ENCODE assay signal across 12 mouse cellular contexts in the genomic region with DNA sequence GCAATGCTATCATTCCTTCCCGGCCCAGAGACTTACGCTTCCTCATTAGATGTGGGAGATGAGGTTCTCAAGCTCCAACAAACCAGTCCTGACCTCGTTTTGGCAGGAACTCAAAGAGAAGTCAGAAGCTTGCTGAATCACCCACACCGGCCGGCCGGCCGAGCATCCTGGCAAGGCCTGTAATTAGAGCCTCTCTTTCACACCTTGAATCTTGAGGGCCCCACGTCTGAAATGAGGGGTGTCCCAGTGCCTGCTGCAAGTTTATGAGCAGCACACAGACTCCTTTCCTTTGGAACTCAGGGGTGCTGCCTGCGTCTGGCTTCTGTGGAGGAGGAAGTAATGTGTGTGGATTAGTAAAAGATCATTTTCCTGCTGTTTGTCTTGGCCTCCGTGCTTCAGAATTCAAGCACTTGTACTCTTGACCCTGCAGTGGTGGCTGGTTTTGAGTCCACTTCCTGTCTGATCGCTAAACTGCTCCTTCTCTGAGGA. TPM values are rescaled to one million over a fixed set of nuclear protein-coding genes. Genes with fewer than 3 reads are reported as not detected.
A peak's percentile ranks its signal among the peaks of the same experiment; 100 is the strongest.
DNase-seq lines count a peak whose midpoint lies in the region; ATAC-seq lines count a peak whose summit lies in the region.
"Had no signal": no experiment of that assay in that cellular context is flagged by ENCODE, and none has a peak within 500 bp of the region (broad histone marks: within the 10 kb centered on the region; RNA-seq: fewer than 3 reads in every experiment).

No protein-coding gene starts in this region.

- no peak overlapping the region for H3K4me3 ChIP-seq in heart, embryonic 11.5 days (ENCODE audit: low read depth, low read length)
- no peak overlapping the region for H3K4me3 ChIP-seq in intestine, embryonic 15.5 days (replicated peaks)
- H3K4me3 ChIP-seq: forebrain, embryonic 15.5 days; neural tube, embryonic 12.5 days had no signal

- H3K36me3 ChIP-seq in heart, embryonic 11.5 days (ENCODE audit: control insufficient read depth, insufficient read depth, low read length), result no peaks in the 10 kb centered on the region
- no peaks in the 10 kb centered on the region for H3K36me3 ChIP-seq in intestine, embryonic 15.5 days
- H3K36me3 ChIP-seq: forebrain, embryonic 15.5 days; neural tube, embryonic 12.5 days had no signal

- no peak for ATAC-seq in heart, embryonic 11.5 days (replicated peaks; ENCODE audit: insufficient number of reproducible peaks, low FRiP score, low TSS enrichment)
- ATAC-seq in intestine, embryonic 15.5 days, result peak; percentile 74
- no peak for ATAC-seq in monocyte, adult 5-6 weeks (replicated peaks; ENCODE audit: insufficient number of reproducible peaks, low FRiP score, low TSS enrichment, poor library complexity, severe bottlenecking)
- ATAC-seq: forebrain, embryonic 15.5 days had no signal

- peak overlapping the region; percentile 24; the same call in 1 of the 2 replicates for H3K4me2 ChIP-seq in heart, embryonic 11.5 days
- 0 out of 2 replicates have a peak overlapping the region, but pooled peaks have one; percentile 0 for H3K4me2 ChIP-seq in intestine, embryonic 15.5 days (replicated peaks)
- H3K4me2 ChIP-seq: forebrain, embryonic 15.5 days; neural tube, embryonic 12.5 days had no signal

- H3K27me3 ChIP-seq in heart, embryonic 11.5 days (ENCODE audit: control insufficient read depth, insufficient read depth, low read length), result no peaks in the 10 kb centered on the region
- H3K27me3 ChIP-seq in intestine, embryonic 15.5 days (replicated peaks), result no peaks in the 10 kb centered on the region
- H3K27me3 ChIP-seq: forebrain, embryonic 15.5 days; neural tube, embryonic 12.5 days had no signal

- no peak overlapping the region for H3K27ac ChIP-seq in heart, embryonic 11.5 days (ENCODE audit: low read depth, low read length)
- peak overlapping the region; percentile 19; the same call in 1 of the 2 replicates for H3K27ac ChIP-seq in intestine, embryonic 15.5 days
- H3K27ac ChIP-seq: forebrain, embryonic 15.5 days; neural tube, embryonic 12.5 days had no signal

- 37% methylated on average over 11 of the region's 11 CpGs for WGBS in heart, embryonic 11.5 days (ENCODE audit: insufficient replicate concordance)
- WGBS in intestine, embryonic 15.5 days, result 15% methylated on average over 11 of the region's 11 CpGs

- no peak for DNase-seq in heart, adult 8-10 months (ENCODE audit: low spot score)
- peak; percentile 30 to 53 for DNase-seq in kidney, postnatal 4 days
- DNase-seq in lung, postnatal 36 days, result peak; percentile 54
- no peak for DNase-seq in layer of hippocampus, adult 11-12 months (ENCODE audit: low spot score)
- no peak for DNase-seq in thymus, postnatal 0 days (ENCODE audit: low spot score)
- DNase-seq: heart, postnatal 36 days had no signal

- no peaks in the 10 kb centered on the region for H3K9me3 ChIP-seq in heart, embryonic 11.5 days (replicated peaks; ENCODE audit: control insufficient read depth, low read length)
- H3K9me3 ChIP-seq in intestine, embryonic 15.5 days, result no peaks in the 10 kb centered on the region
- H3K9me3 ChIP-seq: forebrain, embryonic 15.5 days; neural tube, embryonic 12.5 days had no signal

- no peaks in the 10 kb centered on the region; the same call in 1 of the 2 replicates for H3K4me1 ChIP-seq in heart, embryonic 11.5 days (ENCODE audit: control insufficient read depth, insufficient read depth, low read length)
- H3K4me1 ChIP-seq in intestine, embryonic 15.5 days (replicated peaks), result peaks cover 11% of the 10 kb centered on the region; the same call in 1 of the 2 replicates
- H3K4me1 ChIP-seq: forebrain, embryonic 15.5 days; neural tube, embryonic 12.5 days had no signal

- no peak overlapping the region for H3K9ac ChIP-seq in heart, embryonic 11.5 days (ENCODE audit: low read depth, low read length)
- no peak overlapping the region for H3K9ac ChIP-seq in intestine, embryonic 15.5 days
- H3K9ac ChIP-seq: forebrain, embryonic 15.5 days; neural tube, embryonic 12.5 days had no signal

RNA-seq across cellular contexts. Expression of a gene that starts 20.3 kb away (rescaled TPM):
- 0.96 and 1.2 TPM in 2 replicates for polyA plus RNA-seq in heart, embryonic 11.5 days (2014; fragmentation: Nextera tagmentation; extraction: Ambion mirVana)
- not detected for total RNA-seq in heart, adult 8-10 months (2022)
- 5.6 and 6.5 TPM in 2 replicates for polyA plus RNA-seq in intestine, embryonic 15.5 days (2015; fragmentation: Nextera tagmentation; extraction: Ambion mirVana)
- 8.2 to 9.6 TPM (median 9.0 TPM) in 3 replicates for total RNA-seq in monocyte, adult 5-6 weeks (2017)
- 3.7 and 4.7 TPM in 2 replicates for polyA plus RNA-seq in thymus, postnatal 0 days (2015; fragmentation: Nextera tagmentation; extraction: Ambion mirVana)
- total RNA-seq: heart, postnatal 36 days; megakaryocyte progenitor cell, adult 5-6 weeks had no signal

RNA-seq across cellular contexts. Expression of a gene that starts 26.3 kb away (rescaled TPM):
- polyA plus RNA-seq in heart, embryonic 11.5 days (2014; fragmentation: Nextera tagmentation; extraction: Ambion mirVana), result 6.4 and 6.8 TPM in 2 replicates
- 10 to 100 TPM; 14.4 to 18.5 (median 15.6) TPM for total RNA-seq in heart, adult 8-10 months (2022)
- polyA plus RNA-seq in intestine, embryonic 15.5 days (2015; fragmentation: Nextera tagmentation; extraction: Ambion mirVana), result 0.06 and 0.19 TPM in 2 replicates
- not detected in 3 replicates for total RNA-seq in monocyte, adult 5-6 weeks (2017)
- 0.10 and 0.14 TPM in 2 replicates for polyA plus RNA-seq in thymus, postnatal 0 days (2015; fragmentation: Nextera tagmentation; extraction: Ambion mirVana)
- total RNA-seq: megakaryocyte progenitor cell, adult 5-6 weeks had no signal

RNA-seq across cellular contexts. Expression of a gene that starts 31.5 kb away (rescaled TPM):
- not detected in 2 replicates for polyA plus RNA-seq in heart, embryonic 11.5 days (2014; fragmentation: Nextera tagmentation; extraction: Ambion mirVana)
- total RNA-seq in heart, adult 8-10 months (2022), result not detected
- polyA plus RNA-seq in intestine, embryonic 15.5 days (2015; fragmentation: Nextera tagmentation; extraction: Ambion mirVana), result 0.09 TPM in 1 of 2 replicates, not detected in the other
- total RNA-seq in monocyte, adult 5-6 weeks (2017), result not detected in 3 replicates
- not detected in 2 replicates for polyA plus RNA-seq in thymus, postnatal 0 days (2015; fragmentation: Nextera tagmentation; extraction: Ambion mirVana)
- total RNA-seq: heart, postnatal 36 days; megakaryocyte progenitor cell, adult 5-6 weeks had no signal
- polyA plus RNA-seq: forebrain, embryonic 15.5 days; neural tube, embryonic 12.5 days had no signal

RNA-seq across cellular contexts. Expression of a gene that starts 49.2 kb away (rescaled TPM):
- 0.11 TPM in 1 of 2 replicates, not detected in the other for polyA plus RNA-seq in heart, embryonic 11.5 days (2014; fragmentation: Nextera tagmentation; extraction: Ambion mirVana)
- not detected for total RNA-seq in heart, adult 8-10 months (2022)
- polyA plus RNA-seq in intestine, embryonic 15.5 days (2015; fragmentation: Nextera tagmentation; extraction: Ambion mirVana), result 0.20 and 0.70 TPM in 2 replicates
- not detected in 3 replicates for total RNA-seq in monocyte, adult 5-6 weeks (2017)
- 0.27 and 0.70 TPM in 2 replicates for polyA plus RNA-seq in thymus, postnatal 0 days (2015; fragmentation: Nextera tagmentation; extraction: Ambion mirVana)
- total RNA-seq: heart, postnatal 36 days; megakaryocyte progenitor cell, adult 5-6 weeks had no signal

Comparison
In these comparisons a context has a peak if more than half of its experiments do, and no peak if none do; other contexts are left out.
1. DNase-seq: peak in kidney, postnatal 4 days (2 of 2) and lung, postnatal 36 days (single experiment); none in heart, adult 8-10 months (single experiment), layer of hippocampus, adult 11-12 months (single experiment) and thymus, postnatal 0 days (single experiment).